Mouse (Mus musculus): ENCODE measurements around the gene Slc27a4. TPM values are rescaled to one million over a fixed set of nuclear protein-coding genes. Genes with fewer than 3 reads are reported as not detected.
"Not testable (repeated sequence)": the region's sequence is repeated elsewhere in the genome, so short reads cannot be mapped to it uniquely, and the experiment has no call there.

Slc27a4 gene
- polyA plus RNA-seq (2015; fragmentation: Nextera tagmentation; extraction: Ambion mirVana): 45.9 and 50.9 TPM in 2 replicates

- Histone ChIP-seq H3K4me2 (peak within 1 kb of the TSS; percentile 72), H3K36me3 (replicated peaks) (peaks cover 25% of the 10 kb centered on the region), H3K9me3 (no peaks in the 10 kb centered on the region), H3K4me1 (peaks cover 23% of the 10 kb centered on the region), H3K9ac (peak within 1 kb of the TSS; percentile 87), H3K4me3 (peak within 1 kb of the TSS; percentile 61), H3K27me3 (replicated peaks) (no peaks in the 10 kb centered on the region), H3K27ac (peak within 1 kb of the TSS; percentile 88)
- 4% methylated on average over 28 of the region's 28 CpGs for whole genome bisulfite sequencing
- peak; percentile 98 for ATAC-seq (replicated peaks)
Measured at GRCm38 (mm10) chr2:29802075-29802826, at the start of gene Slc27a4. Slc27a4 (plus strand) TSS chr2:29802634.

DNA sequence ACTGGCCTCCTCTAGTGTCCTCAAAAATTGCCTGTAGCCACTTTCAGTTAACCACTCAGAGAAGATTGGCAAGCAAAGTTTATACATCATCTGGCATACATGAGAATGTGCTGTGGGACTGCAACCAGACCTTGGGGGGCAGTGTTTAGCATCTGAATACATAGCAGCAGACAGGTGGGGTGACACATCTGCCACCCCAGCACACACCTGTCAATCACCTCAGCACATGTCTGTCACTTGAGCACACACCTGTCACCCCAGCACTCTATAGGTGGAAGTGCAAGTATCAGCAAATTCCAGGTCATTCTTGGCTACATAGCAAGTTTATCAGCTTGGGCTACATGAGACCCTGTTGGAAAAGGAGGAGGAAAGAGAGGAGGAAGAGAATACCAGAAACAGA is 46.7 kb upstream of the Slc27a4 start:
- H3K27me3 ChIP-seq (replicated peaks): peaks cover 25% of the 10 kb centered on the region
- no peak overlapping the region for H3K9ac ChIP-seq
- H3K4me2 ChIP-seq: no peak overlapping the region
- H3K36me3 ChIP-seq (replicated peaks): no peaks in the 10 kb centered on the region
- H3K4me3 ChIP-seq: no peak overlapping the region
- no peak for ATAC-seq (replicated peaks)
- H3K27ac ChIP-seq: no peak overlapping the region
- no peaks in the 10 kb centered on the region for H3K9me3 ChIP-seq
- peaks cover 8% of the 10 kb centered on the region for H3K4me1 ChIP-seq

DNA sequence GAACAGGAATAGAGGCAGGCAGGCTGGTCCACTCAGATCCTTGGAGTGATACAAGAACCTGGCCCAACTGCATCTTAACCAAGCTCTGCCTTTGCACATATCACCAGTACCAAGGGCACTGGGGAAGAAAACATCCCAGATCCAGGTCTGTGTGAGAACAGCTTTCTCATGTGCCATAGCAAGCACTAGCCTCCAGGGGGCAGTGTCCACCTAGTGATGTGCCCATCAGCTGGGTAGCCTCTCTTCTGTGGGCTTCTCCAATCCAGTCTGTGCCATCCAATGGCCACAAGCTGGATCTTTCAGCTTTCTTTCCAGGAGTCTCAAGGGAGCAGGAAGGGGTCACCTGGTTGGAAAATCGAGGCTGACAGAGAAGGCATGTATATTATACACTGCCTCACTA is 37.6 kb upstream of the Slc27a4 start:
- no peak overlapping the region for H3K9ac ChIP-seq
- no peaks in the 10 kb centered on the region for H3K9me3 ChIP-seq
- ATAC-seq (replicated peaks): no peak
- no peaks in the 10 kb centered on the region for H3K27me3 ChIP-seq (replicated peaks)
- 3% methylated on average over 1 of the region's 1 CpGs for WGBS
- H3K4me2 ChIP-seq: no peak overlapping the region
- no peaks in the 10 kb centered on the region for H3K4me1 ChIP-seq
- H3K27ac ChIP-seq: no peak overlapping the region
- no peaks in the 10 kb centered on the region for H3K36me3 ChIP-seq (replicated peaks)
- H3K4me3 ChIP-seq: no peak overlapping the region

DNA sequence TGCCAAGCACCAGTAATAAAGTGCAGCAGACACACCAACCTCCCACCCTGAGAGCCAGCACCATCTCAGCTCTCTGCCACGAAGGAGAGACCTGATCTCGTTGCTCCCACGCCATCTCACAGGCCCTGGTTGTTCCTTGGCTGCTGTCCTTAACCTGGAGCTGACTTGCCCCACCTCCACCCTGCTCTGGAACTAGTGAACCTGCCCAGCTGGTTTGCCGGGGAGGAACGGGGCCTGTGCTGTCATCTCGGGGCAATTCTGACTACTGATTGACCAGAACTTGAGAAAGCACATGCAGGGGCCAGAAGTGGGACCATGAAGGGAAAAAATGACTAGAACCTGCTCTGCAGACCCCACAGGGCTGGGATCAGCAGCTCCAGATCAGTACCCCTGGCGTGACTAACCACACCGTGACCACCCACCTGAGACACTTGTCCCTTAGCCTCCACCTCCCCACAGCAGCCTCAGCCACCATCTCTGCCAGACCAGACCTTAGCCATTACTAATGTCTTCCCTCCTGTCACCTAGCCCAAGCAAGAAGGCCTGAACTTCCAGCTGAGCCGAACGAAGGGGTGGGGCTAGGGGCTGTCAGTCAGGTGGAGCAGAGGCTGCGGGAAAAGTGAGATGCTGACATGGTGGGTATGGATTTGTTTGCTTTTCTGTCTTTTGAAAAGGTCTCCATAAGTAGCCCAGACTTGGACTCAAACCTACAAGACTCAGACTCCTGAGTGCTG is 34.3 kb upstream of the Slc27a4 start:
- Histone ChIP-seq H3K9ac (no peak overlapping the region), H3K27me3 (replicated peaks) (no peaks in the 10 kb centered on the region), H3K9me3 (no peaks in the 10 kb centered on the region), H3K4me1 (no peaks in the 10 kb centered on the region), H3K36me3 (replicated peaks) (no peaks in the 10 kb centered on the region), H3K27ac (no peak overlapping the region), H3K4me3 (no peak overlapping the region), H3K4me2 (no peak overlapping the region)
- WGBS: 74% methylated on average over 11 of the region's 11 CpGs
- ATAC-seq (replicated peaks): no peak

DNA sequence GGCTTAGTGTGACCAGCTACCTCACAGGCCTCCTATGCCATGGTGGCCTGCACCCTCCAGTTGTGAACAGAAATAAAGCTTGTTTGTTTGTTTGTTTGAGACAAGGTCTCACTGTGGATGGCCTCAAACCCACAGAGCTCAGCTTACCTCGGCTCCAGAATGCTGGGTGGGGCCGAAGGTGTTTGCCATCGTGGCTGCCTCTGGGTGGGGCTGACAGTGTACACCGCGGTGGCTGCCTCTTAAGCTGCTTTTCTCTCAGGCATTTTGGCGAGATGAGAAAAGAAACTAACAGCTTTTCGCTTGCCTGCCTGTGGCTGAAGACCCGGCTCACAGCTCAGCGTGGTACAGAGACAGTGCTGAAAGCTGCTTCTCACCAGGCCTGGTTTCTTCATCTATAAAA is 33.5 kb upstream of the Slc27a4 start:
- WGBS: 67% methylated on average over 9 of the region's 9 CpGs
- Histone ChIP-seq H3K9ac (no peak overlapping the region), H3K27ac (no peak overlapping the region), H3K9me3 (no peaks in the 10 kb centered on the region), H3K4me2 (no peak overlapping the region), H3K4me3 (no peak overlapping the region), H3K4me1 (no peaks in the 10 kb centered on the region), H3K27me3 (replicated peaks) (no peaks in the 10 kb centered on the region), H3K36me3 (replicated peaks) (no peaks in the 10 kb centered on the region)
- no peak for ATAC-seq (replicated peaks)

DNA sequence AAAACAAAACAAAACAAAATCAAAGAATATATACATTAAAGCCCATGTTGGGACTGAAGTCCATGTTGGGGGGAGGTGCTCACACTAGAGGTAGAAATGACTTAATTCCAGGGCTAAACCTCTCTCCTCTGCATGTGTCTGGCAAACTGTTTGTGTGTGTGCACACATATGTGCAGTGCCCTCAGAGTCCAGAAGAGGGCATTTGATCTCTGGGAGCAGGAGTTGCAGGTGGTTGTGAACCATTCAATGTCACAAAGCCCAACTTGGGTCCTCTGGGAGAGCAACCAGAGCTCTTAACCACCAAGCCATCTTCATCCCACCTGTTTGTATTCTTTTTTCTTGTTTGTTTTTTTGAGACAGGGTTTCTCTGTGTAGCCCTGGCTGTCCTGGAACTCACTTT is 32.3 kb upstream of the Slc27a4 start:
- H3K9me3 ChIP-seq: no peaks in the 10 kb centered on the region
- no peaks in the 10 kb centered on the region for H3K27me3 ChIP-seq (replicated peaks)
- ATAC-seq (replicated peaks): no peak
- no peak overlapping the region for H3K9ac ChIP-seq
- no peaks in the 10 kb centered on the region for H3K4me1 ChIP-seq
- H3K36me3 ChIP-seq (replicated peaks): no peaks in the 10 kb centered on the region
- no peak overlapping the region for H3K4me3 ChIP-seq
- no peak overlapping the region for H3K27ac ChIP-seq
- H3K4me2 ChIP-seq: no peak overlapping the region

DNA sequence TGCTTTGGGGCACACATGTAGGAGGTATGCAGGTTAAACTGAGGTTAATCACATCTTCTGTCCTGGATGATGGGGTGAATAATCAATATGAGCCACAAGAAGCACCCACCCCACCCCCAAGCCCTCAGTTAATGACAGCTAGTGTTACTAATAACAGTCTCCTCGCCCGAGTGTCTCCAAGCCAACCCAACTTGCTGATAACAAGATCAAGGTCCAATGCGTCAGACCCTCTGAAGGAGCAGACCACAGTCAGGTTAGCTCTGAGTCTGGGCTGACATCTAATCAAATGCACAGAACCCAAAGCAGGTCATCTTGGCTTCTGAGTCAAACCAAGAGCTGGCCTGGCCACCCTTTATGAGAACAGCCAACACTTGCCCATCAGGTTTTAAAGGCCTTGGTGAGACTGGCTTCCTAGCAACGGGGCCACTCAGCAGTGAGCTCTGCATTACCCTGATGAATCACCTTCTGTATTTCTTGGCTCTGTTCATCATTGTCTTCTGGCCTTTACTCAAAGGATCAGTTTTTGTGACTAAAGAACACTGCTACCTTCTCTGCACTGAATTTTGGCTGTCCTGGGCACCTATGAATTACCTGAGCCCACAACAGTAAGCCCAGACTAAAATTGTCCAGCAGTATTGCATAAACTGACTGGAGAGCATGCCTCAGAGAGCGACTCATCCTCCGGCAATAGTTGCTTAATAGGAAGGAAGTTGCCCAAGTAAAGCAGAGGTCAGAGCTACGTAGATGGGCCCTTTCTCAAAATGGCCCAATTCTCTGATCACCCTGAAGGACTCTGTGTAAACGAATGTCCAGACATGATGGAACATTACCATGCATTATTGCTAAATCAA is 30.6 kb upstream of the Slc27a4 start:
- H3K4me2 ChIP-seq: no peak overlapping the region
- 87% methylated on average over 8 of the region's 8 CpGs for WGBS
- no peak overlapping the region for H3K9ac ChIP-seq
- no peak overlapping the region for H3K4me3 ChIP-seq
- no peaks in the 10 kb centered on the region for H3K4me1 ChIP-seq
- ATAC-seq (replicated peaks): no peak
- H3K9me3 ChIP-seq: no peaks in the 10 kb centered on the region
- no peak overlapping the region for H3K27ac ChIP-seq
- H3K36me3 ChIP-seq (replicated peaks): 0 out of 2 replicates have a peak, but pooled peaks cover 4% of the 10 kb centered on the region
- H3K27me3 ChIP-seq (replicated peaks): no peaks in the 10 kb centered on the region

- no peaks in the 10 kb centered on the region for H3K27me3 ChIP-seq (replicated peaks)
- H3K27ac ChIP-seq: no peak overlapping the region
- no peak overlapping the region for H3K4me3 ChIP-seq
- H3K4me2 ChIP-seq: no peak overlapping the region
- no peaks in the 10 kb centered on the region for H3K4me1 ChIP-seq
- H3K36me3 ChIP-seq (replicated peaks): peaks cover 19% of the 10 kb centered on the region
- ATAC-seq (replicated peaks): no peak
- WGBS: 96% methylated on average over 4 of the region's 4 CpGs
- H3K9ac ChIP-seq: no peak overlapping the region
- no peaks in the 10 kb centered on the region for H3K9me3 ChIP-seq
Measured at GRCm38 (mm10) chr2:29773323-29773722, 29.1 kb upstream of the Slc27a4 start.

- H3K4me2 ChIP-seq; H3K9me3 ChIP-seq; H3K4me1 ChIP-seq; H3K27ac ChIP-seq; H3K9ac ChIP-seq; H3K4me3 ChIP-seq; ATAC-seq (replicated peaks); H3K27me3 ChIP-seq (replicated peaks): not testable (repeated sequence)
- peaks cover 71% of the 10 kb centered on the region for H3K36me3 ChIP-seq (replicated peaks)
- 90% methylated on average over 2 of the region's 2 CpGs for whole genome bisulfite sequencing
Measured at GRCm38 (mm10) chr2:29781256-29781655, 21.2 kb upstream of the Slc27a4 start.

DNA sequence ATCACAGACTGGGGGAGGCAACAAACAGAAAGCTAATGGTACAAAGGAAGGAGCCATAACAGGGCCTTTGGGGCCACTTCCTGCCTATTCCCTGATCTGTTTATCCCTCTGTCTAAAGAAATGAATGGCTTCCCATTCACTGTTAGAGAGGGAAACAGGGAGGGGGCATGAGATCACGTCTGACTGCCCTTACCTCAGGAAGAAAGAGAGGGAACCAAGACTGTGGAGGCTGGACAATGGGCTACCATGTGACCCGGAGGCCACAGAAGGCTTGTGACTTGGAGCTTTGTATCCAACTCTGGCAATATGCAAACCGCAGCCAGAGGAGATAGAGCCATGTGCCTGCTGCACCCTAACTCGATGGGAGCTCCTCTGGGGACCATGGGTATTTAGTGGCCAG is 18.1 kb upstream of the Slc27a4 start:
- 68% methylated on average over 4 of the region's 4 CpGs for WGBS
- no peak overlapping the region for H3K4me3 ChIP-seq
- no peak overlapping the region for H3K4me2 ChIP-seq
- peaks cover 46% of the 10 kb centered on the region for H3K36me3 ChIP-seq (replicated peaks)
- no peaks in the 10 kb centered on the region for H3K27me3 ChIP-seq (replicated peaks)
- ATAC-seq (replicated peaks): no peak
- peaks cover 19% of the 10 kb centered on the region for H3K4me1 ChIP-seq
- H3K9me3 ChIP-seq: no peaks in the 10 kb centered on the region
- no peak overlapping the region for H3K27ac ChIP-seq
- H3K9ac ChIP-seq: no peak overlapping the region

DNA sequence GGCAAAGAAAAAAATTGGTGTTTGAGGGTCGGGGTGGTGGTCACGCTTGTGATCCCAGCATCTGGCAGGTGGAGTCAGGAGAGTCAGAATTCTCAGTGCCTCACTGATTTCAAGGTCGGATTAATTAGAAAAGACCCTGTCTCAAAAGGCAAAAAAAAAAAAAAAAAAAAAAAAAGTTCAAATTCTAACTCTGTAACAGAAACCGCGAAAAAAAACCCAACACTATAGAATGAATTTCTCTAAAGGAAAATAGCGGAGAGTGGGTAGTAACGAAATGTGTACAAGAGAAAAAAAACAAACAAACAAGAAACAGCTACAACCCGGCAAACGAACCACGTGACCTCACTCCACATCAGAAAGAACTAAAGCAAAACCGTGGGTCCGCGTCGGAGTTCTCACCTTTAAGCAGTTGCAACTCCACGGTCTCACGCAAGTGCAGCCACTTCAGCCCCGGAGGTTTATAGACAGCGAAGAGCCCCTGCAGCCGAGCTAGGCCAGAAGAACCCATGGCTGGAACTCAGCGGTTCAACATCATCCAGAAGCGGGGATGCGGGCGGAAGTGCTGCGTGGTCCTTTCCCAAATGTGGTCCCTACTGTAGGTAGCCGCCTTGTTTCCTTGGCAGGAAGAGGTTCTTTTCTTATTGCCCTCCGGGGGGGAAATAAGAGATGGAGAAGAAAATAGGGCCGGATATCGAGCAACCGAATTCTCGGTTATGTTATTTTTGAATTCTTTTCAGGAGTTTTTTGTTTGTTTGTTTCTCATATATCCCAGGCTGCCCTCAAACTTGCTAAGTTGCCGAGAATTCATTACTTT is 15.1 kb upstream of the Slc27a4 start, which contains the start of gene Coq4:
Coq4 (plus strand) TSS at position 390 of the 814 bp plus-strand sequence.
- Histone ChIP-seq H3K9ac (peak within 1 kb of the TSS; percentile 82), H3K4me2 (peak within 1 kb of the TSS; percentile 81), H3K4me3 (peak within 1 kb of the TSS; percentile 91), H3K36me3 (replicated peaks) (peaks cover 36% of the 10 kb centered on the region), H3K27me3 (replicated peaks) (no peaks in the 10 kb centered on the region), H3K4me1 (peaks cover 20% of the 10 kb centered on the region), H3K9me3 (no peaks in the 10 kb centered on the region), H3K27ac (peak within 1 kb of the TSS; percentile 81)
- WGBS: under 1% methylated on average over 31 of the region's 31 CpGs
- ATAC-seq (replicated peaks): peak; percentile 93

Measured in midbrain, embryonic 15.5 days (tissue).